Mouse (Mus musculus): ENCODE results near the gene Taf1a.
"Not testable (repeated sequence)": the region's sequence is repeated elsewhere in the genome, so short reads cannot be mapped to it uniquely, and the experiment has no call there.

Taf1a gene

GRCm38 (mm10) chr1:183388426-183389406 lies at the start of gene Taf1a:
Gene Taf1a, plus strand, starts transcription at chr1:183388981.
- DNase-seq (ENCODE audit: low spot score in 2 of 2), result peak; percentile 85 to 88

- not testable (repeated sequence) for DNase-seq (ENCODE audit: low spot score in 2 of 2)
Measured at GRCm38 (mm10) chr1:183342902-183343301, 45.9 kb upstream of the Taf1a start.

DNA sequence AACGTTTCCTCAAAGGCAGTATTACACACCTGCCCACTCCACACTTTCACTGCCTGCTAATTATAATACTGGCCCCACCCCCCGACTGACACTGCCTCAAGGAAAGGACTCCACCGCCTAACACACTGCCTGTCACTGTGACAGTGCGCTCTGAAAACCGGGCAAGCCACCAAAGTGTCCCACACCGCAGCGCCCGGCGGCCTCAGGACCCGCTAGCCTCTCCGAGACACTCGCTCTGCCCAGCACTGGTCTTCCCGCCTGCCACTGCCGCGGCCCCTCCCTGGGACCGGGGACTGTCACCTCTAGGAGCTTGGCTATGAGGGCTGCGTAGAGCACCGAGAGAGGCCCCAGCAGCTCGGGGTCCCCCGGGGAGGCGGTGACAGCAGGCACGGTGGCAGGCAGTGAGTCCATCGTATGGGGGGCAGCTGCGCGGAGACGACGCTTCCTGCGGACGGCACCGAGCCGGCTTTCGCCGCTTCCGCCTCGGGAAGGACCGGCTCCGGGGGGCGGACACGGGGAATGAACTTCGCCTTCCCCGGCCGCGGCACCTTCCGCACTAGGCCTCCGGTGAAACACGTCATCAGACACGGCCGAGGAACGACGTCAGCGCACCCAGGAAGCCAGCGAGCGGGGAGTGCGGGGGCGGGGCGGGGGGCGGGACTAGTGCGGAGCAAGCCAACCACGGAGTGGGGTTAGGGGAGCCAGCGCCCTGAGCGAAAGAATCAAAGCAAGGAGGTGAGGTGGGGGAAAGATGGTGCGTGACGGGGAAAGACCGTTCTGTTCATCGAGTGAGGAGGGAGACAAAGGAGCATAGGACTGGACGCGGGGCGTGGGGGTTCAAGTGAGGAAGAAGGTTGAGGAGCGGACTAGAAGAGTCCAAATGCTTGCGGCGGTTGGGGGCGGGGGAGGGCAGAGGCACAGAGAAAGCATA lies 43.6 kb upstream of the Taf1a start:
- peak; percentile 68 to 76 for DNase-seq (ENCODE audit: low spot score in 2 of 2)

DNA sequence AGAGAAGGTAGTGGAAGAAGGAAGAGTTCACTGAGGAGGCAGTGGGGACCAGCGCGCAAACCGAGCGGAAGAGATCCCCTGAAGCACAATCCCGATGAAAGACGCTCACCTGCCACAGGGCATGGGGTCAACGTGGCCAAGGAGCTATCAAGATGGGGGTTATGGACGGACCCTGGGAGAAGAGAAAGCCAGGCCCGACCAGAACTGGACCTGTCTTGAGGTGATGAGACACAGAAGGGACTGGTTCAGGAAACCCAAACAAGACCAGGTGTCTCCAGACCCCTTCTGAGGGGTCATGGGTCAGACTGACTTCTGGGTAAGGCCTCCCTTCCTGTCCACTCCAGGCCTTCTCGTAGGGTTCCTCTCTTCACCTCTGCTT lies 43.0 kb upstream of the Taf1a start:
- DNase-seq (ENCODE audit: low spot score in 2 of 2), result no peak

DNA sequence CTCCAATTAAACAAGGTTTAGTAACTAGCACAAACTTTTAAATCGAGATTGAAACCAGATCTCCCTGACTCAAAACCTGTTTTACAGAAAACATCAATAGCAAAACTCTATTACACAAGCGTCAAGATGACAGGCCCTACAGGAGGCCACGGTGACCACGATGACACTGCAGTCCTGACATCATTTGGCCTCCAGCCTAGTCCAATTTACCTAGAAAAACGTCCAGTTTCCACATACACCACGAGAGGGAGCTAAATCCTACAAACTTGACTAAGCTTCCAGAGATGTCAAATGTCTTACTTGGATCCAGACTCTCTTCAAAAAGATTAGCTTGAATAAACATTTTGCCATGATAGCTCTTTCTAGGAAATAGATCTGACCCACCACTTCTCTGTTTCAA lies 38.9 kb upstream of the Taf1a start:
- DNase-seq (ENCODE audit: low spot score in 2 of 2), result no peak

DNA sequence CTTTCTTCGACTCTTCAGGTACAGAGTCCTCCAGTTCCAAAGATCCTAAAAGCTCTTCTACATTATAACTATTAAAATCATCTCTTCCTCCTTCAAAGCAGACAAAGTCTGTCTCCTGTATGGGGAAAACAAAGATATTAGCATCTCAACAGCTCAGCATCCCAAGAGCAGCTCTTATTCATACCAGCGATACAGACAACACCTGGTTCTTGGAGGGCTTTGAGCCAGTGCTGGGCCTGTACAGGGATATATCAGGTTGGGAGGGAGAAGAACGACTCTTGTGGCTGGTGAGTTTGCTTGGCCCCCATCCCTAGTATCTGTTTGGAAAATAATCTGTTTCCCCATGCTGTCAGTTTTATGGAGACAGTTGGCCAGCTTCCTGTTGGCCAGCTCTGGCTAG lies 29.9 kb upstream of the Taf1a start:
- no peak for DNase-seq (ENCODE audit: low spot score in 2 of 2)

- no peak for DNase-seq (ENCODE audit: low spot score in 2 of 2)
Measured at GRCm38 (mm10) chr1:183362301-183362700, 26.5 kb upstream of the Taf1a start.

DNA sequence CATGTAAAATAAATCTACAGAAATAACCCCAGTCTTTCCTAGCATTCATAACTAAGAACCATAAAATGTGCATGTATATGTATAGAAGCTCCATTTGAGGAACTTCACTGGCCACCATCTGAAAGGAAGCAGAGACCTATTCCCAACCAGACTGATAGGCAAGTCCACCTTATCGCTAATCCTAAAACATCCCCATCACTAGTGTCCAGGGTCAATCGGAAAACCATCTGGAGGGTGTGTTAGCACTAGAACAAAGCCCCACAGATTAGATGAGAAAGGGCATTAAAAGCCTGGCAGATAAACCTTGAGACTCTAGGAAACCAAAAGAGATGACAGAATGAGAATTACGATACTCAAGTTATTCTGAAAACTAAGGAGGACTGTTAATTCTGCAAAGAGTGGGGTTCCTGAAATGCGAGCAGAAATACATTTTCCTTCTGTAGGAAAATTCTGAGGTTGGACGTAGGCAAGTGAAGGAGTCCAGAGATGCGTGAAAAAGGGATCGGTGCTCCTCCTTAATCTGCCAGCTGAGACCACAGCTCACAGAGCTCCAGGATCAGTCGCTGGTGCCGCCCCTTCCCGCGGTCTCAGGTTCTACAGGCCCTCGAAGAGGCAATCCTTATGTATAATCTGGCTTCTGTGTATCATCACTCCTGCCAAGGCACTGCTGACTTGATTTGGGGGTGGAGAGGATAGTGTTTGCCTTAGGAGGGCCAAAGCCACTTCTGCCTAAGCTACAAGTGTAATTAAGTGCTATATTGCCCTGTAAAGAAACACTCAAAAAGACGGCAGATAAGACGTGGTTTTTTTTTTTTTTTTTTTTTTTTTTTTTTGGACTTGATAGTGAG lies 25.8 kb upstream of the Taf1a start:
- no peak for DNase-seq (ENCODE audit: low spot score in 2 of 2)

DNA sequence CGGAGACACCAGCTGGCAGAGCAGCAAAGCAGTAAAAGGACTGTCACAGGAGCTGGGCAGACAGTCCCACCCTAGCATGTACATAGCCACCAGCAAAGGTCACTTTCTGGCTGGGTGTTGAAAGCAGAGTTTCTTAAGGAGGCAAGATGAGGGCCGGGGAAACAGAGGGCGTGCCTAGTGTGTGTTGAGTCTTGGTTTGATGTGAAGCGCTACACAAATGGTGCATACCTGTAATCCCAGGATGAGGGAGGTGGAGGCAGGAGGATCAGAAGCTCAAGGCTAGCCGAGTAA lies 25.3 kb upstream of the Taf1a start:
- no peak for DNase-seq (ENCODE audit: low spot score in 2 of 2)

- no peak for DNase-seq (ENCODE audit: low spot score in 2 of 2)
Measured at GRCm38 (mm10) chr1:183366361-183366760, 22.4 kb upstream of the Taf1a start.

- peak in 1 of 2 experiments; percentile 22 for DNase-seq (ENCODE audit: low spot score in 2 of 2)
Measured at GRCm38 (mm10) chr1:183368601-183369400, 20.0 kb upstream of the Taf1a start.

DNA sequence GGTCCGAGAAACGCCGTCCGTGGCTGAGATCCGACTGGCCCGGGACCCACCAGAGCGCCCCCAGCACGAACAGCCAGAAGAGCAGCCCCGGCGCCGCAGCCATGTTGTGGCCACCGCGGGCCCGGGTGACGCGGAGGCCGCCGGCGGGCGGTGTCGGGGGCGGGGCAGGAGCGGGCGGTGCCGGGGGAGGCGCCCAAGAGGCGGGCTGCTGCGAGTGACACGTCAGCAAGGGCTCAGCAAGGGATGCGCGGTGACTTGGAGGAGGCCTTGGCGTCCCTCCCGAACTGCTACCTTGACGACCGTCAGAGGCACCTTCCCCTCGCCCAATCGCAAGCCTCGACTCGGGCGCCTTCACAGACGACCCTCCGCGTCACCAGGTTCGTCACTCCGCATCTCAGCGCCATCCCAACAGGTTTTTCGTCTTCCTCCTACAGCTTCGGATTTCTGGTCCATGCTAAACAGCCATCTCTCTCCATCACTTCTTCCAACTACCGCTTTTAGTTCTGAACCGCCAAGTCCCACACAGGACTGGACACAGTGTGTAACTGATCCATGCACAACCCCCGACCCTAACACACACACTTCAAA lies 19.3 kb upstream of the Taf1a start, which contains the start of gene Mia3:
Mia3 (minus strand) TSS at position 127 of the 588 bp plus-strand sequence.
- DNase-seq (ENCODE audit: low spot score in 2 of 2), result peak; percentile 93 to 96

DNA sequence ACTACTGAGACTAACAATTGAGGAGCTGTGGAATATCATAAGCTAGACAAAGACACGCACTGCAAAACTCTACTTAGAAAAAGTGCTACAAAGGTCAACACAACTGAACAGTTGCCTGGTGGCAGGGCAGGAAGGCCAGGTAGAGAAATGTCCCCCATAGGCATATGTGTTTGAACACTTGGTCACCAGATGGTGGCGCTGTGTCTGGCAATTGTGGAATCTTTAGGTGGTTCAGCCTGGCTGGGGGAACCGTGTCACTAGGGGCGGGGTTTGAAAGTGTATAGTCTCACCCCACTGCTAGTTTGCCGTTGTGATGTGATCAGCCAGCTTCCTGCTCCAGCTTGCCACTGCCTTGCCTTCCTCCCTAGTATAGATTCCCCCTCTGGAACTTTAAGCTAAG lies 14.1 kb upstream of the Taf1a start:
- no peak for DNase-seq (ENCODE audit: low spot score in 2 of 2)

- no peak for DNase-seq (ENCODE audit: low spot score in 2 of 2)
Measured at GRCm38 (mm10) chr1:183377045-183377444, 11.7 kb upstream of the Taf1a start.

- no peak for DNase-seq (ENCODE audit: low spot score in 2 of 2)
Measured at GRCm38 (mm10) chr1:183378321-183378941, 10.3 kb upstream of the Taf1a start.

DNA sequence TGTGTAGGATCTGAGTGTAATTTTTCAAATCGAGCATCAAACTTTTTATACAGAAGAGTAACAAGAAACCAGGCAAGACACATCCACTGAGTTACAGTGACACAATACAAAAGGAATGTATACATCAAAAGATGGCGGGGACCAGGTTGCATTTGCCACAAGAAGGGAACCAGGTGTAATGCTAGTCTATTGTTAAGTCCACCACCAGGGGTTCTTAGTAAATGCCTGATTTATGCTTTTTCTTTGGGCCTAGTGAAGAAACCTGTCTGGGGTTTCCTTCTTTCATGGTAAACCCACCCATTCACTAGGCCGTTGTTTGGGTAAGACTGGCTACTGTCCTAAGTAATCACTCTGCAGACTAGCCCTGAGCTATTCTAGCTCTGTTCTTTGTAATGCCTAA lies 9.4 kb upstream of the Taf1a start:
- DNase-seq (ENCODE audit: low spot score in 2 of 2), result not testable (repeated sequence)

GRCm38 (mm10) chr1:183381816-183382215 lies 7.0 kb upstream of the Taf1a start:
- no peak for DNase-seq (ENCODE audit: low spot score in 2 of 2)

- DNase-seq (ENCODE audit: low spot score in 2 of 2), result no peak
Measured at GRCm38 (mm10) chr1:183382621-183383020, 6.2 kb upstream of the Taf1a start.

GRCm38 (mm10) chr1:183387421-183387820 lies 1.4 kb upstream of the Taf1a start:
- not testable (repeated sequence) for DNase-seq (ENCODE audit: low spot score in 2 of 2)

DNA sequence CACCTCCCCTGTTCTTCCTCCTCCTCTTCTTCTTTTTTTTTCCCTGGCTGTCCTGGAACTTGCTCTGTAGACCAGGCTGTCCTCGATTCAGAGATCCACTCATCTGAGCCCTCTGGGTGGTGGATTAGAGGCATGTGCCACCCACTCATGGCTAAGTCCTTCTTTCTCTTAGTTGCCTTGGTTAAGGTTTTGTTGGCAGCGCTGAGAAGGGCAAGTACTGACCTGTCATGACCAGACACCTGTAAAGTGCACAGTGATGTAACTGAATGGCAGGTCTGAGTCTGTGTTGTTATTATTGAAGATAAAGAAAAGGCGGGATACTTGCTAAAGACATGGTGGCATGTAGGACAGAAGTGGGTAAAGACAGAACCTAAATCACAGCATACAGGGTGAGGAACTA lies 14.6 kb downstream of the Taf1a start:
- no peak for DNase-seq (ENCODE audit: low spot score in 2 of 2)

Data from frontal cortex, postnatal 14 days (tissue).